Mouse (Mus musculus): ENCODE data around the gene Naa15.

DNA sequence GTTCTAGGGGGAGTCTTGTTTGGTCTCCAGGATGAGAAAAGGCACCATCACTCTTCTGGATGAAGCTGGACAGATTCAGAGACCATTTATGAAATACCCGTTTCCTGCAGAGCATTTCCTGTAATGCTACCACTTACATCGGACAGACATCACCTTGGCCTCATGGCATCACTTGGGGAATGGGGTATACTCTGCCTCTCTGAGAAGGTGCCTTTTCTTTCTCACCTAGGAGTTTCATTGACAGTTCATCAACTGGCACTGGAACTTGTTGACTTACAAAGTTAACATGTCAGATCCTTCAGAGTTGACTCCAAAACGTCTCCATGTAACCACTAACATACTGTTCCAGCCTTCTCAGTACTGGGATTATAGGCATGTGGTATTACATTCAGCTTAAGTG, 67.8 kb downstream of the Naa15 start:
- TF ChIP-seq CTCF (IDR thresholded peaks at IDR 0.05; ENCODE audit: borderline replicate concordance, control insufficient read depth, extremely low read depth, insufficient read depth, low read length, poor library complexity) (no peak), POLR2A (IDR thresholded peaks at IDR 0.05; ENCODE audit: control insufficient read depth, extremely low read depth, insufficient read depth, low read length, poor library complexity) (no peak)

Data from thymus, adult 2 months (tissue).